Mouse (Mus musculus) lung, adult 2 months (tissue): ENCODE results near the gene Mesp1.

ENCODE experiments used
- CTCF ChIP-seq: fragments of 200-500 bp; IDR thresholded peaks from 2 replicates; pipeline ENCODE4 v1.5.1; 2011; ENCODE audit warnings: mild to moderate bottlenecking, low read length, control low read depth; ENCODE audit not compliant: insufficient read depth
- POLR2A ChIP-seq: fragments of 200-500 bp; IDR thresholded peaks from 2 replicates; pipeline ENCODE4 v1.6.1; 2011; ENCODE audit warnings: low read depth, mild to moderate bottlenecking, control low read depth, low read length, borderline replicate concordance; ENCODE audit errors: extremely low read depth

DNA sequence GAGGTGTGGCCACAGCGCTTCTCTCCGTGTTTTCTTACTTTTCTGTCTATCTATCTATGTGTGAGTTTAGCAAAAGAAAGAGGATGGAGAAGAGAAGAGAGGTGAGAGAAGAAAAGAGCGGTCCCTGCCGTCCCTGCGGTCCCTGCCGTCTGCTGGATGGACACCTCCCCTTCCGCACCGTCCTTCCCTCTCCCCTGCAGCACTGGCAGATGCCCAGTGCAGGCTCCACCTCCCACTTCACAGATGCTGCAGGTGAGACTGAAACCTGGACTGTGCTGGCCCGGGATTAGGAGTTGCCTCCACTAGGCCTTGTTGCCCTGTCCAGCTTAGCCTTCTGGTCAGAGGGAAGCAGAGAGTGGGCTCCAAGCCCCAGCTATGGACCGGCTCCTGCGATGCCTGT, 7.8 kb upstream of the Mesp1 start:
- TF ChIP-seq POLR2A (peak; percentile 72; the same call in 1 of the 2 replicates), CTCF (no peak)
